Mouse (Mus musculus): ENCODE data around the gene Fance. TPM values are rescaled to one million over a fixed set of nuclear protein-coding genes. Genes with fewer than 3 reads are reported as not detected.
A peak's percentile ranks its signal among the peaks of the same experiment; 100 is the strongest.
"Not testable (repeated sequence)": the region's sequence is repeated elsewhere in the genome, so short reads cannot be mapped to it uniquely, and the experiment has no call there.

Fance gene
- polyA plus RNA-seq, 1 experiment from 2014 or later = 22.1 TPM

DNA sequence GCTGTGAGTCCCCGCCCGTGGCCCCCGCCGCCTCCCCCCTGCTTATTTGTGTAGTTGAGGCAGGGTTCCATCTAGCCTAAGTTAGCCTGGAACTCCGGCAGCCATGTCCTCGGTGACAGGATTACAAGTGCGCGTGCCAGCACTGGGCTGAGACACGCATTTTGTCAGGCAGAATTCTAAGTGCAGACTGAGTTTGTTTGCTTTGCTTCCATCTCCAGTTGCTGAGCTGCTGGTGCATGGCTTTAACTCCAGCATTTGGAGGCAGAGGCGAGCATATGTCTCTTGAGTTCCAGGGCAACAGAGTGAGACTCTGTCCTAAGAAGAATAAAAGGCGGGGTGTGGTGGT is 534 bp downstream of the Fance start:
- H3K4me2 ChIP-seq = peak overlapping the region; percentile 96
- peaks cover 34% of the 10 kb centered on the region for H3K36me3 ChIP-seq
- 4% methylated on average over 11 of the region's 11 CpGs for WGBS (ENCODE audit: insufficient replicate concordance)
- peak overlapping the region; percentile 83 for H3K4me3 ChIP-seq
- peaks cover 66% of the 10 kb centered on the region for H3K4me1 ChIP-seq
- H3K27ac ChIP-seq = peak overlapping the region; percentile 90
- ATAC-seq = peak; percentile 4; the same call in 1 of the 2 replicates
- no peaks in the 10 kb centered on the region for H3K27me3 ChIP-seq (replicated peaks)
- peak overlapping the region; percentile 94 for H3K9ac ChIP-seq
- no peaks in the 10 kb centered on the region for H3K9me3 ChIP-seq (replicated peaks)

DNA sequence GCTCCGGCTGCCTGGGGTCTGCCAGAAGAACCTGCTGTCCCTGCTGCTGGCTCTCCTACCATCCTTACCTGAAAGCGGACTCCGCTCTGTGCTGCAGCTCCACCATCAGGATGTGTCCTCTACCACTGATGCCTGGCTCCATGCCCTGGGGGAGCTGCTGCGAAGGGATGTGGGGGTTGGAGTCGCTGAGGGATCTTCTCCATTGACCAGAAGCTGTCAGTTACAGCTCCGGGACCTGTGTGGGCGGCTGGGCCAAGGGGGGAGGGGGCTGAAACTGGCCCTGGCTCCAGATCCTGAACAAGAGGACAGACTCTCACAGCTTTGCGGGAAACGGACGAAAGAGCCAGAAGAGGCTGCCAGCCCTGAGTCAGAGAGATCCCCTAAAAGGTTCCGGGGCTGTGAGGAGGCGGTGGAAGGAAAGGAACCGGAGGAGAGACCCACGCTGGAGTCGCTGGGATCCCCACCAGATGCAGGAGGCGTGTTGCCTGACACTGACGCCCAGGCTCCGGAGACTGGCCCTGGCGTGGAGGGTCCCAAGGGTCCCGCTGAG is 2.4 kb downstream of the Fance start:
- no peaks in the 10 kb centered on the region for H3K9me3 ChIP-seq (replicated peaks)
- no peaks in the 10 kb centered on the region for H3K27me3 ChIP-seq (replicated peaks)
- no peak overlapping the region for H3K27ac ChIP-seq
- 91% methylated on average over 20 of the region's 20 CpGs for WGBS (ENCODE audit: insufficient replicate concordance)
- H3K4me1 ChIP-seq = peaks cover 63% of the 10 kb centered on the region
- peaks cover 45% of the 10 kb centered on the region for H3K36me3 ChIP-seq
- H3K4me3 ChIP-seq = no peak overlapping the region
- ATAC-seq = no peak
- no peak overlapping the region for H3K4me2 ChIP-seq
- no peak overlapping the region; the same call in 1 of the 2 replicates for H3K9ac ChIP-seq

DNA sequence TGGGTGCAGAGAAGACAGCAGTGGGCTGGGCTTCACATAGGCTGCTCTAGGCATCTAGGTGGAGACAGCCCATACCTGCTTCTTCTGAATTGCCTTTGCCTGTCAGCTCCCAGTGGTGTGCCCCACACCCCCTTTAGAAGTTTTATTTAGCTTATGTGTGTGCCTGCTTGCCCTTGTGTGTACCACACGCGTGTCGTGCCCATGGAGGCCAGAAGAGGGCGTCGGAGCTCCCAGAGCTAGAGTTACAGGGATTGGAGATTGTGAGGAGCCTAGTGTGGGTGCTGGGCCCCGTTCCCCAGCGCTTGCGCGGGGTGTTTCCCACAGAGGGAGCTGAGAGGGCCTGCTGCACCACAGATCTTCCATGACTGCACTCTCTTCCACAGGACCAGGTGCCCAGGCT is 3.2 kb downstream of the Fance start:
- no peak for ATAC-seq
- 0 out of 2 replicates have a peak overlapping the region, but pooled peaks have one; percentile 1 for H3K27ac ChIP-seq
- H3K4me2 ChIP-seq = no peak overlapping the region
- H3K9me3 ChIP-seq (replicated peaks) = no peaks in the 10 kb centered on the region
- peaks cover 47% of the 10 kb centered on the region for H3K36me3 ChIP-seq
- no peak overlapping the region for H3K9ac ChIP-seq
- 77% methylated on average over 9 of the region's 9 CpGs for WGBS (ENCODE audit: insufficient replicate concordance)
- H3K4me3 ChIP-seq = no peak overlapping the region
- peaks cover 61% of the 10 kb centered on the region for H3K4me1 ChIP-seq
- H3K27me3 ChIP-seq (replicated peaks) = no peaks in the 10 kb centered on the region

DNA sequence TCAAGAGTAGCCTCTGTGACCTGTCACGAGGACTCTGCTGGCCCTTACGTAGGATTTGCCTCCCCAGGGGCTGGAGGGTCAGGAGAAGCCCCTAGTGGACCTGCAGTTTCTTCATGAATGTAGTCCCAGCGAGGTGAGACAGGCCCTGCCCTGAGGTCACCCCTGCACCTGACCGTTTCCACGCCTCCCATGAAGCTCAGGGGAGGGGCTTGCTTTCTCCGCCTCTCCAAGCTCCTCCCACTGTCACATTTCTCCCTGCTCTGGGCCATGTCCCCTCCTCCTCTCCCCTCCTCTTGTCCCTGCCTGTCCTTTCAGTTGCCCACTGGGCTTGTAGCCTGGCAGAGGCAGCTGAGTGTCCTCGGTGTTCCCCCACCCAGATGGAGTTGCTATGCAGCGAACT is 3.8 kb downstream of the Fance start:
- H3K27me3 ChIP-seq (replicated peaks) = no peaks in the 10 kb centered on the region
- 0 out of 2 replicates have a peak overlapping the region, but pooled peaks have one; percentile 9 for H3K4me2 ChIP-seq
- 66% methylated on average over 8 of the region's 8 CpGs for WGBS (ENCODE audit: insufficient replicate concordance)
- H3K9me3 ChIP-seq (replicated peaks) = no peaks in the 10 kb centered on the region
- ATAC-seq = no peak
- H3K9ac ChIP-seq = no peak overlapping the region
- peaks cover 56% of the 10 kb centered on the region for H3K4me1 ChIP-seq
- H3K36me3 ChIP-seq = peaks cover 51% of the 10 kb centered on the region
- no peak overlapping the region for H3K4me3 ChIP-seq
- H3K27ac ChIP-seq = peak overlapping the region; percentile 65

DNA sequence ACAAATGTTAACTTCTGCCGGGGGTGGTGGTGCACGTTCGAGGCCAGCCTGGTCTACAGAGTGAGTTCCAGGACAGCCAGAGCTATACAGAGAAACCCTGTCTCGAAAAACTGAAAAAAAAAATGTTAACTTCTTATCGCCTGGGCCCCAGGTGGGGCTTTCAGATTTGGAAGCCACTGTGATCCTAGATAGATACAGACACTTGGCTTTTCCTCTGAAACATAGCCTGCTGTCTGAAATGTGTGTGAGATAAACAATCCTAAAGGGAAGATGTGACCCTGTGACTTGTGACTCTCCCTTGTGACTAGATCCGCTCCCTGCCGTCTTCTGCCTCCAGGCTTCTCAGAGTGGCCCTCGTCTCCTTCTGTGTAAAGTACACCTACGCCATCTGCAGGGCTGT is 4.4 kb downstream of the Fance start:
- Histone ChIP-seq H3K9ac (0 out of 2 replicates have a peak overlapping the region, but pooled peaks have one; percentile 25), H3K27ac (peak overlapping the region; percentile 65), H3K27me3 (replicated peaks) (no peaks in the 10 kb centered on the region), H3K36me3 (peaks cover 57% of the 10 kb centered on the region), H3K4me2 (0 out of 2 replicates have a peak overlapping the region, but pooled peaks have one; percentile 9), H3K9me3 (replicated peaks) (no peaks in the 10 kb centered on the region), H3K4me1 (peaks cover 49% of the 10 kb centered on the region), H3K4me3 (no peak overlapping the region)
- ATAC-seq = no peak
- 43% methylated on average over 9 of the region's 9 CpGs for WGBS (ENCODE audit: insufficient replicate concordance)

DNA sequence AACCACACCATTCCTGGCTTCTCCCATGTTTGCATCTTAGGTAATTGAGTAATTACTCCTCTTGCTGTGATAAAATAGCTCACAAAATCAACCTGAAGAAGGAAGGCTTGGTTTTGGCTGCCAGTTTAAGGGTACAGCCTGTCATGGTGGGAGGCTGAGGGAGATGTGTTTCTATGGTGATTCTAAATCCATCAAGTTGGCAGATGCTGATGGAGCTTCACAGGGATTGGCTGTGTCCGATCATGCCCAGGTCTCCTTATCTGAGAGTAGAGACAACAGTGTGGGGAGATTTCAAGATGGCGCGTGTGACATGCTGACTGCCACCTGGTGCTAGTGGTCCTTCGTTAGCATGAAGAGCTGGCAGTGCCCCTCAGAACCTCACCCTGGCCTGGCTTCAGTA is 8.4 kb downstream of the Fance start:
- H3K9me3 ChIP-seq (replicated peaks) = peaks cover 8% of the 10 kb centered on the region; the same call in 1 of the 2 replicates
- no peak overlapping the region for H3K27ac ChIP-seq
- peaks cover 80% of the 10 kb centered on the region for H3K36me3 ChIP-seq
- H3K27me3 ChIP-seq (replicated peaks) = no peaks in the 10 kb centered on the region
- H3K4me2 ChIP-seq = no peak overlapping the region
- peaks cover 18% of the 10 kb centered on the region for H3K4me1 ChIP-seq
- ATAC-seq = no peak
- H3K9ac ChIP-seq = no peak overlapping the region
- 83% methylated on average over 4 of the region's 4 CpGs for WGBS (ENCODE audit: insufficient replicate concordance)
- no peak overlapping the region for H3K4me3 ChIP-seq

DNA sequence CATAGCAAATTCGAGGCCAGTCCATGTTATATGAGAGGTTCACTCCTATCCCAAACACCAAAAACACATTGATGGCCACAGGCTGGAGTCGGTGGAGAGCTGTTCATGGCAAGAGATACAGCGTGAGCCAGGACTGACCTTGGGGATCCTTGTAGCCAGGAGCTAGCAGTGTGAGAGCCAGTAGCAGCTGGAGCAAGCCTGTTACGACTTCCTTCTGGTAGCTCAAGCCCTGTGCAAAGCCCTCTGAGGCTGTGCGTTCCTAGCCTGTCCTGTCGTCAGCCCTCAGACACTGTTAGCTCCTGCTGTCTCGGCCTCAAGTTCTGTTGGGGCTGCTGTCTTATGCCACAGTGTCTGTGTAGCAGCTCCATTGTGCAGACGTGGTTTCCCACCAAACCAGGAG is 10.5 kb downstream of the Fance start:
- H3K9me3 ChIP-seq (replicated peaks) = peaks cover 8% of the 10 kb centered on the region; the same call in 1 of the 2 replicates
- H3K4me2 ChIP-seq = no peak overlapping the region
- peaks cover 11% of the 10 kb centered on the region for H3K4me1 ChIP-seq
- no peaks in the 10 kb centered on the region for H3K27me3 ChIP-seq (replicated peaks)
- no peak for ATAC-seq
- peaks cover 63% of the 10 kb centered on the region for H3K36me3 ChIP-seq
- no peak overlapping the region for H3K9ac ChIP-seq
- WGBS (ENCODE audit: insufficient replicate concordance) = 84% methylated on average over 8 of the region's 8 CpGs
- H3K27ac ChIP-seq = no peak overlapping the region
- H3K4me3 ChIP-seq = no peak overlapping the region

DNA sequence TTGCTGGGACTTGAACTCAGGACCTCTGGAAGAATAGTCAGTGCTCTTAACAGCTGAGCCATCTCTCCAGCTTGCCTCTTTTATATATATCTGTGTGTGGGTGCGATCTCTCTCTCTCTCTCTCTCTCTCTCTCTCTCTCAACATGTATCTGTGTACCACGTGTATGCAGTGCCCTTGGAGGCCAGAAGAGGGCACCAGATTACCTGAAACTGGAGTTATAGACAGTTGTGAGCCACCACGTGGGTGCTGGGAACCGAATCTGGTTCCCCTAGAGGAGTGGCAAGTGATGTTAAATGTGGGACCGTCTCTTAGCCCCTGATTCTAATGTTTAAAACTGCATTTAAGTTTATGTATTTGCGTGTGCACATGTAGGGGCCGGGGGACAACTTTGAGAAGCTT is 11.1 kb downstream of the Fance start:
- H3K9me3 ChIP-seq (replicated peaks); H3K27me3 ChIP-seq (replicated peaks); ATAC-seq; H3K4me2 ChIP-seq; H3K4me3 ChIP-seq; H3K27ac ChIP-seq; H3K9ac ChIP-seq: not testable (repeated sequence)
- H3K4me1 ChIP-seq = peaks cover 14% of the 10 kb centered on the region
- WGBS (ENCODE audit: insufficient replicate concordance) = 88% methylated on average over 7 of the region's 7 CpGs
- peaks cover 66% of the 10 kb centered on the region for H3K36me3 ChIP-seq

DNA sequence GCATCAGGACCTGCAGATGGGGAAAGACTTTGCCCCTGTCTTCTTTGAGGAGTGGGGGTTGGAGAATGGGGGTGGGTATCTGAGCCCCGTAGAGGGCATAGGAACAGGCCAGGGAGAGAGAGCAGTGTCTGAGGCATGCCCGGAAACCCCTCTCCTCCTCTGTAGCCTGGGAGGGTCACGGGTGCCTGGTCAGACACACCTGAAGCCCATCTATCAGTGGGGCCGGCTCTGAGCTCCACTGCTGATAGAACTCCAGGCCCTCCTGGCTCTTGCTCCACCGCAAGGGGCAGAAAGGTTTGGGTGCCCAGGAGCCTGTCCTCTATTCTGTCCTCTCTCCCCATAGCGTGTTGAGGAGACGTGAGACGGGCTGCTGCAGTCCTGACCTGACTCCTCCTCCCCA is 12.4 kb downstream of the Fance start:
- no peaks in the 10 kb centered on the region for H3K27me3 ChIP-seq (replicated peaks)

DNA sequence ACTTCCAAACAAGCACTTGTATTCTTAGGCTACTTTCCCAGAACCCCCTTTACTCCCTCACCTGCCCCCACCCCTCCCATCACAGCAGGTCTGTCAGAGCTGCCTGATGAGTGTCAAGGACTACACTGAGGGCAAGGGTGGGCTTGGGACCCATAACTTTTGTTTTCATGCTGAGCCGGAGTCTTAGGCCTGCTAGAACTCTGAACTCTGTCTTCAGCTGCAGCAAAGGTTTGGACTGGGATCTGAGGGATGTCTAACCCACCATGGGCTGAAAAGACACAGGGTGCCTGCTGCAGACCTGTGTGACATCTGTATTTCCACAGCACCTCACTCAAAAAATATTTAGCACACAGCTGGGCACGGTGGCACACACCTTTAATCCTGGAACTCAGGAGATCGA is 13.6 kb downstream of the Fance start:
- Histone ChIP-seq H3K9me3 (replicated peaks) (peaks cover 8% of the 10 kb centered on the region; the same call in 1 of the 2 replicates), H3K36me3 (peaks cover 77% of the 10 kb centered on the region)

More for the DNA sequence above, 12.4 kb downstream of the Fance start:
- Histone ChIP-seq H3K4me3 (no peak overlapping the region), H3K9ac (no peak overlapping the region), H3K36me3 (peaks cover 69% of the 10 kb centered on the region), H3K9me3 (replicated peaks) (peaks cover 8% of the 10 kb centered on the region; the same call in 1 of the 2 replicates), H3K27ac (no peak overlapping the region), H3K4me2 (no peak overlapping the region), H3K4me1 (peaks cover 22% of the 10 kb centered on the region)
- 87% methylated on average over 8 of the region's 8 CpGs for WGBS (ENCODE audit: insufficient replicate concordance)
- ATAC-seq = no peak

DNA sequence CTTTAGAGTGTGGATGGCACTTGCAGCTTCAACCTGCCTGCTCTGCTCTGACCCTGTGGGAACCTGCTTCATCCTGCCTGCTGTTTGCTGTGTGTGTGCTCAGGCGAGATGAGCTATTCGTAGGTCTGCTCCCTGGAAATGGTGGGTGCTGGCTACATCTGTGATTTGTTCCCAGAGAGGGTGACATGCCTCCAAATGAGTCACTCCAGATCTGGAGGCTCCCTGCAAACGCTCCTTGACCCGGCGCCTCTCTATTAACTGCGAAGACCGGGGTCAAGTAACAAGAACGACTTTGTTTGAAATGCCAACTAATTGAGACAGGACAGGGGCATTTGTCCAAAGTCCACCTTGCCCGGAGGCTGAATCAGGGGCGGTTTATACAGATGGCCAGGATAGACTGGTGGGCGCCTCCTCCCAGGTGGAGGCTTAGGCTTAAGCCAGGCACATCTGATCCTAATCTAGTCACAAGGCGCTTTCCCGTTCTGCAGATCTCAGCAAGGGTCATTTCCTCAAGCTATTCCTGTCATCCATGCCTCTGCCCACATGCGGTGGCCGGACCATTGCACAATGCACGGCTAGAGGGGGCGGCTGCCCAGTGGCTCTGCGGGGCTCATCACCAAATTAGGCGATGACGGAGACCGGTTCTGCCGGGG is 14.5 kb downstream of the Fance start:
- peaks cover 8% of the 10 kb centered on the region; the same call in 1 of the 2 replicates for H3K9me3 ChIP-seq (replicated peaks)
- H3K4me1 ChIP-seq = peaks cover 42% of the 10 kb centered on the region
- ATAC-seq = peak; percentile 17; the same call in 1 of the 2 replicates
- H3K27me3 ChIP-seq (replicated peaks) = no peaks in the 10 kb centered on the region
- peaks cover 77% of the 10 kb centered on the region for H3K36me3 ChIP-seq
- H3K4me3 ChIP-seq = peak overlapping the region; percentile 82
- peak overlapping the region; percentile 96 for H3K27ac ChIP-seq
- H3K4me2 ChIP-seq = peak overlapping the region; percentile 85
- peak overlapping the region; percentile 78 for H3K9ac ChIP-seq
- 20% methylated on average over 22 of the region's 22 CpGs for WGBS (ENCODE audit: insufficient replicate concordance)

More for the DNA sequence above, 13.6 kb downstream of the Fance start:
- WGBS (ENCODE audit: insufficient replicate concordance) = 84% methylated on average over 3 of the region's 3 CpGs
- Histone ChIP-seq H3K9ac (no peak overlapping the region), H3K27me3 (replicated peaks) (no peaks in the 10 kb centered on the region), H3K4me1 (peaks cover 33% of the 10 kb centered on the region), H3K27ac (peak overlapping the region; percentile 96; the same call in 1 of the 2 replicates), H3K4me2 (no peak overlapping the region), H3K4me3 (no peak overlapping the region)
- no peak for ATAC-seq

DNA sequence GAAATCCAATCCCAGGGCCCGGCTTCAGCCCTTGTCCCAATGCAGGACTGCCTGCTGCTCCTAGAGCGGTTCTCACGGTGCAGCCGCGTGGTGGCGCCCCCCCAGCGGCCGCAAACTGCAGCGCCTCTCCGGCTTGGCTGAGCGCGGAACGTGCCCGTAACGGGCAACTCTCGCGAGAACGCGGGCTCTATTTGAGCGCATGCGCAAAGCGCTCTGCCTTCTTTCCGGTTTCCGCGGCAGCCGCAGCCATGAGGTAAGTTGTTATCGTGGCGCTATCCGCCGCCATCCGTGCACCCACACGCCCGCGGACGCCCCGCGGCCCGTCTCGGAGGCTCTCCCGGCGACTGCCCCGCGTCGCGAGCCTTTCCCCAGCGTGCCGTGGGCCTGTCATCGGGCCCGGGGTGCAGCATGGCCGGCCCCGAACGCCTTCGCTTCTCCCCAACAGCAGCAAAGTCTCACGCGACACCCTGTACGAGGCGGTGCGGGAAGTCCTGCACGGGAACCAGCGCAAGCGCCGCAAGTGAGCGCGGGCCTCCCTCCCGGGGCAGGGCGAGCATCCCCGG is 15.1 kb downstream of the Fance start, which contains the start of gene Rpl10a:
TSS of gene Rpl10a (plus strand) at position 106 of the 563 bp plus-strand sequence.
- under 1% methylated on average over 67 of the region's 67 CpGs for WGBS (ENCODE audit: insufficient replicate concordance)
- H3K27me3 ChIP-seq (replicated peaks) = peaks cover 6% of the 10 kb centered on the region
- ATAC-seq = peak; percentile 81
- H3K4me2 ChIP-seq = peak within 1 kb of the TSS; percentile 85
- H3K9ac ChIP-seq = peak within 1 kb of the TSS; percentile 97
- H3K4me1 ChIP-seq = peaks cover 48% of the 10 kb centered on the region
- peak within 1 kb of the TSS; percentile 82 for H3K4me3 ChIP-seq
- H3K27ac ChIP-seq = peak within 1 kb of the TSS; percentile 96
- peaks cover 75% of the 10 kb centered on the region for H3K36me3 ChIP-seq
- H3K9me3 ChIP-seq (replicated peaks) = peaks cover 8% of the 10 kb centered on the region; the same call in 1 of the 2 replicates

All from liver, embryonic 12.5 days (tissue).